Mouse (Mus musculus) kidney, embryonic 14.5 days (tissue): ENCODE measurements at regions not wholly inside any gene's neighbourhood (a gene's known extent, or its start where the extent isn't known, plus 50 kb on each side); places are given as distances from the start of the nearest gene placed in this dataset.

Experiments used
- ATAC-seq: fragments of 200-750 bp; cut with Nextera tagmentation; 2 replicates; pipeline ENCODE4 v1.8.0; 2017; ENCODE audit warnings: moderate number of reproducible peaks, mild to moderate bottlenecking, moderate TSS enrichment, moderate library complexity; ENCODE audit not compliant: low FRiP score, low TSS enrichment
- H3K27ac ChIP-seq: fragments of 300-500 bp; sonication (generic); 2 replicates; pipeline ENCODE4 v1.5.1; 2014; ENCODE audit warnings: low read depth, mild to moderate bottlenecking, low read length, moderate library complexity, mixed read lengths
- H3K27me3 ChIP-seq: fragments of 300-500 bp; sonication (generic); 2 replicates; pipeline ENCODE4 v1.6.1; 2014; ENCODE audit warnings: mild to moderate bottlenecking, low read length; ENCODE audit not compliant: control insufficient read depth, insufficient read depth
- H3K36me3 ChIP-seq: fragments of 300-500 bp; sonication (generic); 2 replicates; pipeline ENCODE4 v1.6.1; 2014; ENCODE audit warnings: low read length, mixed read lengths; ENCODE audit not compliant: control insufficient read depth, insufficient read depth
- H3K4me1 ChIP-seq: fragments of 300-500 bp; sonication (generic); 2 replicates; pipeline ENCODE4 v1.6.1; 2014; ENCODE audit warnings: low read length, mixed read lengths; ENCODE audit not compliant: control insufficient read depth, insufficient read depth
- H3K4me2 ChIP-seq: fragments of 300-500 bp; sonication (generic); replicated peaks from 2 replicates; pipeline ENCODE4 v1.6.1; 2014; ENCODE audit warnings: low read depth, mild to moderate bottlenecking, low read length
- H3K4me3 ChIP-seq: fragments of 300-500 bp; sonication (generic); 2 replicates; pipeline ENCODE4 v1.5.1; 2014; ENCODE audit warnings: mild to moderate bottlenecking, low read length
- H3K9ac ChIP-seq: fragments of 300-500 bp; sonication (generic); 2 replicates; pipeline ENCODE4 v1.6.1; 2014; ENCODE audit warnings: low read depth, mild to moderate bottlenecking, low read length, moderate library complexity
- H3K9me3 ChIP-seq: fragments of 300-500 bp; sonication (generic); 2 replicates; pipeline ENCODE4 v1.6.1; 2016; ENCODE audit warnings: low read length; ENCODE audit not compliant: control insufficient read depth
- WGBS: fragments of 180-500 bp; shearing (Covaris S2); extraction: QIAGEN DNeasy Blood & Tissue Kit; methylation state at CpG from one replicate; pipeline ENCODE4 v1.1.7; 2014; 5-methylcytosine and 5-hydroxymethylcytosine counted together

DNA sequence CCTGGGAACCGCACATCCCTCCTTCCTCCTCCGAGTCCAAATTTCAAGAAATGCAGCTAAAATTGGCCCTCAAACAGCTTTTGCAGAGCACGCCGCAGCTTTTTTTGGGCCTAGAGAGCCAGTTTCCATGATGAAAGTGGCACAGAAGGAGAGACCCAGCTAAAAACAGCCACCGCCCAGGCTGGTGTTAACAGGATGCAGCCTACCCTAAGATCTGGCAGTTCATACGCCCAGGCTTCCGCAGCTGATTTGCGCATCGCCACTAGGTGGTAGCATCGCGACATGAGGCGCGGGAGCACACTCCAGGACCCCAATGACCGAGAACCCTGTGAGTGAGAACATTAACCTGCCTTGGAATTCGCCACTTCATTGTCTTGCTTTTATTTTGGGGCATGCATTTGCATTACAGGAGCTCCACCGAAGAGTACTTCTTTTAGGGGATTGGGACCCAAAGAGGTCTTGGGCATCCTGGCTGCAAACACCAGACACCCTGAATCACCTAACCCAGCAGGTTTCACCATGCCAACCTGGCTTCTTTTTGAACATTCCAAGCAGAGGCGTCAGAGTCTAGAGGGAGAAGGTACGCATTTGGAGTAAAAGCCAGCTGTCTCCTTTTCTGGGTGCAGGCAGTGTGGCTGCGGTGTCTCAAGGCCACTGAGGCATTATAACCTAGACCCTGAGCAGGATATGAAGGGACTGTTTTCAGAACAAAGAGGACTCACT, 179.6 kb downstream of the 1810013L24Rik start:
- Histone ChIP-seq H3K4me1 (no peaks in the 10 kb centered on the region), H3K36me3 (no peaks in the 10 kb centered on the region), H3K27ac (no peak overlapping the region), H3K27me3 (0 out of 2 replicates have a peak, but pooled peaks cover 3% of the 10 kb centered on the region), H3K9me3 (no peaks in the 10 kb centered on the region), H3K9ac (no peak overlapping the region), H3K4me2 (no peak overlapping the region), H3K4me3 (no peak overlapping the region)
- peak; percentile 94 for ATAC-seq
- 18% methylated on average over 19 of the region's 19 CpGs for WGBS

DNA sequence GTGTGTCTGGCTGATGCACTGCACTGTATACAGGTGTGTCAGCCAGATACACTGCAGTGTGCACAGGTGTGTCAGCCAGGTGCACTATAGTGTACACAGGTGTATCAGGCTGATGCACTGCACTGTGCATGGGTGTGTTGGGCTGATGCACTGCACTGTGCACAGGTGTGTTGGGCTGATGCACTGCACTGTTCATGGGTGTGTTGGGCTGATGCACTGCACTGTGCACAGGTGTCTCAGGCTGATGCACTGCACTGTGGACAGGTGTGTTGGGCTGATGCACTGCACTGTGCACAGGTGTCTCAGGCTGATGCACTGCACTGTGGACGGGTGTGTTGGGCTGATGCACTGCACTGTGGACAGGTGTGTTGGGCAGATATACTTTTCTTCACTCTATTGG, 181.2 kb downstream of the 1810013L24Rik start:
- no peaks in the 10 kb centered on the region for H3K4me1 ChIP-seq
- H3K27me3 ChIP-seq: 0 out of 2 replicates have a peak, but pooled peaks cover 3% of the 10 kb centered on the region
- H3K9ac ChIP-seq: no peak overlapping the region
- no peak overlapping the region for H3K4me2 ChIP-seq
- ATAC-seq: no peak
- H3K27ac ChIP-seq: no peak overlapping the region
- 73% methylated on average over 1 of the region's 1 CpGs for WGBS
- H3K4me3 ChIP-seq: no peak overlapping the region
- no peaks in the 10 kb centered on the region for H3K9me3 ChIP-seq
- no peaks in the 10 kb centered on the region for H3K36me3 ChIP-seq

DNA sequence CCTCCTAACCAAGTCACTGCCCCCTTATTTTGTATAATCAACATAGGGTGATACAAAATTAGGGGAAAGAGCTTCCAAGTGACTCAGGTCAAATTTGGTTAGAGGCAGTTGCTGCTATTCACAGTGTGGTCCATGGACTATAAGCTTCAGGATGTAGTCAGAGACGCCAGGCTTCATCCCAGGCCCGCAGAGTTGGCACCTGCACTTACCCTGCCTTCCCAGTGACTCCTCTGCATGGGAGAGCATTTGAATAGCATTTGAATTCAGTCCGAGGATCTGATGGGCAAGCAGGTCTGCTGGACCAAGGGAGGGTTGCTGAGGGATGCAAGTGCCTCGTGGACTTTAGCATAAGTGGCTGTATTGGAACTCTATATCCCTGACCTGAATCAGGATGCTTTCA, 181.8 kb downstream of the 1810013L24Rik start:
- H3K4me2 ChIP-seq: no peak overlapping the region
- no peaks in the 10 kb centered on the region for H3K9me3 ChIP-seq
- no peak overlapping the region for H3K9ac ChIP-seq
- H3K4me1 ChIP-seq: no peaks in the 10 kb centered on the region
- no peak overlapping the region for H3K4me3 ChIP-seq
- H3K27ac ChIP-seq: no peak overlapping the region
- H3K27me3 ChIP-seq: 0 out of 2 replicates have a peak, but pooled peaks cover 3% of the 10 kb centered on the region
- H3K36me3 ChIP-seq: no peaks in the 10 kb centered on the region
- ATAC-seq: no peak
- 81% methylated on average over 4 of the region's 4 CpGs for WGBS

DNA sequence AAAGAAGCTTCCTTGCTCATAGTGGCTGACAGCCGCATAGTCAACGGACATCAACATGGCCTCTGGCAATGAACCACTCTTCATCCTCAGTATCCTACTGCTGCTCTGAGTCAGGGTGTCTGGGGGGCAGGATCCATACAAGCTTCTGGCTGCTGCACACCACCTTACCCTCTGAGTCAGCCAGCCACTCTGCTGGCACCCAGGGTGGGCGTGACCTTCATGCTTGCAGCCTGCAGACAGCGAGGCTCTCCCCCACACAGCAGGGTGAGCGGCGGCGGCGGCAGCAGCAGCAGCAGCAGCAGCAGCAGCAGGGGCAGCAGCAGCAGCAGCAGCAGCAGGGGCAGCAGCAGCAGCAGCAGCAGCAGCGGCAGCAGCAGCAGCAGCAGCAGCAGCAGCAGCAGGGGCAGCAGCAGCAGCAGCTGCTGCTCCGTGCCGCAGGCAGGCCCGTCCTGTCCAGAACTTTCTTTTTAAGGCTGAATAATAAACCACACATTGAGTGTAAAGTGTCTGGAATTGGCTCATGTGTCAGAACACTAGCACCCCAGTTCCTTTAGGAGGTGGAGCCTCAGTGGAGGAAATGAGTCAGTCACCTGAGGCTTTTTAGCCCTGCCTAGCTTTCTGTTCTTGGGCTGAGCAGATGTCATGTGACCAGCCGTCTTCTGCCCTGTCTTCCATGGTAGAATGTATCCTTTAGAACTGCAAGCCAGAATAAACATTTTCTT, 186.3 kb downstream of the 1810013L24Rik start:
- H3K9me3 ChIP-seq: no peaks in the 10 kb centered on the region
- no peaks in the 10 kb centered on the region for H3K36me3 ChIP-seq
- H3K27me3 ChIP-seq: no peaks in the 10 kb centered on the region
- no peak for ATAC-seq
- H3K4me3 ChIP-seq: no peak overlapping the region
- H3K4me1 ChIP-seq: no peaks in the 10 kb centered on the region
- no peak overlapping the region for H3K27ac ChIP-seq
- 68% methylated on average over 13 of the region's 13 CpGs for WGBS
- no peak overlapping the region for H3K4me2 ChIP-seq
- H3K9ac ChIP-seq: no peak overlapping the region

DNA sequence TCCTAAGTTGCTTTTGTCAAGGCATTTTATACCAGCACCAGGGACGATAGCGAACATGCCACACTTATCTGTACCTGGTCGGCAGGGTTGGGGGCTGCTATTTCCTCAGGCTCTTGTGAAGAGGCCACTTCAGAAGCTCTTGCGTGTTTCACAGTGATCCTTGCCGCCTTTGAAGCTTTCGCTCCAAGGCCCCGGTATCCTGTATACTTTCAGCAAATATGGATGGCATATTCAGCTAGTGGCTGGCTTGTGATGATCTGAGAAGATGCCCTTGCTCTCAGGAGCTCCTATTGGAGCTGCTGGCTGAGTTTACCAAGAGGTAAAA, 186.8 kb downstream of the 1810013L24Rik start:
- Histone ChIP-seq H3K4me3 (no peak overlapping the region), H3K4me1 (no peaks in the 10 kb centered on the region), H3K4me2 (no peak overlapping the region), H3K27me3 (no peaks in the 10 kb centered on the region), H3K9me3 (no peaks in the 10 kb centered on the region), H3K9ac (no peak overlapping the region), H3K36me3 (no peaks in the 10 kb centered on the region), H3K27ac (no peak overlapping the region)
- ATAC-seq: no peak
- WGBS: 92% methylated on average over 7 of the region's 7 CpGs

DNA sequence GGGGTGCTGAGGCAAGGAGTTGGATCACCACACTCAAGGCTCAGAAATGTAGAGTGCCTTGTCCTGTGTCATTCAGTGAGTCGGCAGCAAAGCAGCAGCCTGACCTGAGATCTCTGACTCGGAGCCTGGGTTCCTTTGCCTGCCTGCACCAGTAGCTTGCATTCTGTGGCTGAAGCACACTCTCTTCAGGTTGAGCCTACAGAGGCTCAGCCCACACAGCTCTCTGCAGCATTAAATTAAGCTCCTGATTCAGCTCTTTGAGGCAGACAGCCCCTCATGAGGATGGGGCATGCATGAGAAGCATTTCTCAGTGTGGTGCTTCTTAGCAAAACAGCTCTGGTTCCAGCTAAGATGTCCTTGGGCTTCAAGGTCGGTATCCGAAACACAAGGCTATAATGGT, 200.8 kb downstream of the 1810013L24Rik start:
- no peaks in the 10 kb centered on the region for H3K27me3 ChIP-seq
- H3K4me1 ChIP-seq: no peaks in the 10 kb centered on the region
- WGBS: 82% methylated on average over 4 of the region's 4 CpGs
- H3K9ac ChIP-seq: no peak overlapping the region
- H3K4me3 ChIP-seq: no peak overlapping the region
- no peaks in the 10 kb centered on the region for H3K36me3 ChIP-seq
- no peak for ATAC-seq
- no peaks in the 10 kb centered on the region for H3K9me3 ChIP-seq
- H3K27ac ChIP-seq: no peak overlapping the region
- H3K4me2 ChIP-seq: no peak overlapping the region

DNA sequence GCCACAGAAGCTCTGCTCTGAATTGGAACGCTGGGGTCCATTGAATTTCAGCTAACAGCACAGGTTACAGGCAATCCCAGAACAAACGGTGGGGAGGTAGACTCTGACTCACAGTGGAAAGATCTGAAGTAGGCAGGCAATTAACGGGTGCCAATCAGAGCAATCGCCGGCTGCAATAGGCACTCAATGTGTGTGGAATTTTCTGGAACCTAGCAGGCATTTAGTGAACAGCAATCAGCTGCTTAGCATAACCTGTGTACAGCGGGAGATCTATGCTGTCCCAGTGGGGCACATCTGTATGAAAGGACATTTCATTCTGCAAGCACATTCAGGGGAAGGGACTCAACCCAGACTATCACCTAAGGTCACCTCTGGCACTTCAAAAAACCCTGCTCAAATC, 213.4 kb downstream of the 1810013L24Rik start:
- ATAC-seq: no peak

DNA sequence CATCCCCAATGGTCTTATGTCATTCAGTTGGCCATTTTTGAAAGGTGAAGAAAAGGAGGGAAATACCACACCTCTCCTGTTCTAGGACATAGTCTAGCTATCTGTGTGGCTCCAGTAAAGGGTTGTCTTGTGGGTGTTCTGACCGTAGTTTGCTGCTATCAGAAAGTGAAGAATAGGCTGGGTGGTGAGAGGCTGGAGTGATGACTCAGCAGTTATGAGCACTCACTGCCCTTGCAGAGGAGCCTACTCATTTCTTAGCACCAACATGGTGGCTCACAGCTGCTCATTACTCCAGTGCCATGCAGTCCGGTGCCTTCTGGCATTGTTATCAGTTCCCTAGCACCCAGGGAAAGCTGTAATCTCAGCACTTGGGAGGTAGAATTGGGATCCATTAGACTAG, 217.0 kb downstream of the 1810013L24Rik start:
- Histone ChIP-seq H3K27ac (no peak overlapping the region), H3K4me2 (no peak overlapping the region), H3K4me1 (no peaks in the 10 kb centered on the region), H3K9ac (no peak overlapping the region), H3K36me3 (no peaks in the 10 kb centered on the region), H3K27me3 (no peaks in the 10 kb centered on the region), H3K9me3 (no peaks in the 10 kb centered on the region), H3K4me3 (no peak overlapping the region)
- 79% methylated on average over 2 of the region's 2 CpGs for WGBS
- ATAC-seq: no peak

More for the DNA sequence above, 213.4 kb downstream of the 1810013L24Rik start:
- Histone ChIP-seq H3K36me3 (no peaks in the 10 kb centered on the region), H3K27me3 (no peaks in the 10 kb centered on the region), H3K9me3 (no peaks in the 10 kb centered on the region), H3K4me2 (no peak overlapping the region), H3K4me1 (no peaks in the 10 kb centered on the region), H3K27ac (no peak overlapping the region), H3K4me3 (no peak overlapping the region), H3K9ac (no peak overlapping the region)
- 69% methylated on average over 6 of the region's 6 CpGs for WGBS

DNA sequence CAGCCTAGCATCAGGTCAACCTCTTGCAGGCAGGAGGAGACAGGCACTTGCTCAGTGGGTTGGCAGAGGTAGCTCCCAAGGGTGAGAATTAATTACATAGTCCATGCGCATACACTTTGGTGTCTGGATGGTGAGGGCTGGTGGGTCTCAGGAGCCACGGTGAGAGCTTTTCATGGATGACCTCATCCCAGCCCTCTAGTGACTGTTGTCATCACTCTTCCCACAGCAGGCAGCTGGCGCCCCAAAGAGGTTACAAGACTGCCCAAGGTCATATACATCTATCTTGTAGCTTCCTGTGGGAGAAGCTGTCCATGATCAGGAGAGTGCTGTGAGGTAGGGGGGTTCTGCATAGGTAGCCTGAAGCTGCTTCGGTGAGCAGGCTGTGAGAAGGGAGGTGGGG, 224.5 kb downstream of the 1810013L24Rik start:
- Histone ChIP-seq H3K4me2 (no peak overlapping the region), H3K4me1 (no peaks in the 10 kb centered on the region), H3K27me3 (no peaks in the 10 kb centered on the region), H3K9ac (no peak overlapping the region), H3K27ac (no peak overlapping the region), H3K36me3 (no peaks in the 10 kb centered on the region), H3K4me3 (no peak overlapping the region), H3K9me3 (no peaks in the 10 kb centered on the region)
- WGBS: 26% methylated on average over 4 of the region's 4 CpGs
- ATAC-seq: 0 out of 2 replicates have a peak, but pooled peaks have one; percentile 24
